Mouse (Mus musculus) retina, adult 2 months (tissue): ENCODE measurements around the gene Spatc1l.

Source experiments
- DNase-seq: peaks from one replicate; pipeline ENCODE4 v3.0.0-alpha.2; 2012; ENCODE audit warnings: low read depth, low spot score

Spatc1l gene

GRCm38 (mm10) chr10:76596338-76596737 is 34.3 kb downstream of the Spatc1l start:
- no peak for DNase-seq

GRCm38 (mm10) chr10:76602690-76603089 is 40.6 kb downstream of the Spatc1l start:
- DNase-seq: no peak

DNA sequence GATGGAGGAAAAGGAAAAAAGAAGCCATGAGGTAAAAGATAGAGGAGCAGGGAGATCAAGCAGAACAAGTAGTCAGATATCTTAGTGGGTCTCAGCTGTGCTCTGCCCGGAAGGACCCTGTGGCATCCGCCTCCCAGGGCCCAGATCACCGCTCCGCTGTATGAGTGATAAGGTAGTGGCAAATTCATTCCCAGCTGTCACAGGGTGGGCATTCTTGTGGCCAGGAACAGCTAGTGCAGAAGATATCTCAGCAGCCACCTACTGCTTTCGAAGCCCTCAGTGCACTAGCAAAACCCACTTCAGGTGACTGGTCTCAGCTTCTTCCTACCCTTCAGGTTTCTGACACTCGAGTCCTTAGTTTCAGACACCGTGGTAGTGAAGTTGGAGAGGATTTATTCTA is 50.4 kb downstream of the Spatc1l start:
- DNase-seq: no peak
